Mouse (Mus musculus) granulocyte monocyte progenitor cell, adult 5-6 weeks (primary cell): ENCODE measurements around the gene Txndc8. TPM values are rescaled to one million over a fixed set of nuclear protein-coding genes. Genes with fewer than 3 reads are reported as not detected.

Experiments
- ATAC-seq: replicated peaks from 2 replicates; pipeline ENCODE4 v1.8.0; 2016; ENCODE audit warnings: mild to moderate bottlenecking, moderate TSS enrichment, inconsistent platforms; ENCODE audit not compliant: poor library complexity, severe bottlenecking
- total RNA-seq, 2 experiments: library from RNA; stranded (forward) in 1 of 2; stranded (reverse) in 1 of 2; fragments of 200-712, 200-1000 nt in 1 of 2; fragments of >200 nt in 1 of 2; fragmentation: Nextera tagmentation in 1 of 2; gene quantifications; 2 replicates each; pipeline ENCODE4 v1.2.3; 2014 to 2017

Gene Txndc8
- not detected in 2 replicates for total RNA-seq (2014; fragmentation: Nextera tagmentation)
- not detected in 2 replicates for total RNA-seq (2017)

GRCm38 (mm10) chr4:58009024-58009423 is at the start of gene Txndc8:
TSS of gene Txndc8 (minus strand) at chr4:58009124.
- no peak for ATAC-seq

GRCm38 (mm10) chr4:58055653-58056052 is 46.7 kb upstream of the Txndc8 start:
- ATAC-seq: no peak

- no peak for ATAC-seq
These were observed 45.5 kb upstream of the Txndc8 start for GRCm38 (mm10) chr4:58054441-58054840.

GRCm38 (mm10) chr4:58050746-58051145 is 41.8 kb upstream of the Txndc8 start:
- peak; percentile 85 for ATAC-seq

GRCm38 (mm10) chr4:58050276-58050675 is 41.4 kb upstream of the Txndc8 start:
- no peak for ATAC-seq

- no peak for ATAC-seq
These were observed 35.9 kb upstream of the Txndc8 start for GRCm38 (mm10) chr4:58044833-58045232.

GRCm38 (mm10) chr4:58044356-58044755 is 35.4 kb upstream of the Txndc8 start:
- no peak for ATAC-seq

- no peak for ATAC-seq
These were observed 31.2 kb upstream of the Txndc8 start for GRCm38 (mm10) chr4:58040093-58040492.

GRCm38 (mm10) chr4:58037096-58037705 is 28.3 kb upstream of the Txndc8 start:
- ATAC-seq: no peak

GRCm38 (mm10) chr4:58034663-58035062 is 25.7 kb upstream of the Txndc8 start:
- no peak for ATAC-seq

GRCm38 (mm10) chr4:58032714-58033113 is 23.8 kb upstream of the Txndc8 start:
- 0 out of 2 replicates have a peak, but pooled peaks have one; percentile 17 for ATAC-seq

- ATAC-seq: no peak
These were observed 5.4 kb downstream of the Txndc8 start for GRCm38 (mm10) chr4:58003501-58003900.

- ATAC-seq: no peak
These were observed 17.5 kb downstream of the Txndc8 start for GRCm38 (mm10) chr4:57991425-57991824.

- no peak for ATAC-seq
These were observed 34.4 kb downstream of the Txndc8 start for GRCm38 (mm10) chr4:57974400-57975117.

GRCm38 (mm10) chr4:57973592-57974268 is 35.2 kb downstream of the Txndc8 start:
- no peak for ATAC-seq

GRCm38 (mm10) chr4:57970285-57970684 is 38.6 kb downstream of the Txndc8 start:
- ATAC-seq: no peak

GRCm38 (mm10) chr4:57967195-57967594 is 41.7 kb downstream of the Txndc8 start:
- no peak for ATAC-seq

- no peak for ATAC-seq
These were observed 43.4 kb downstream of the Txndc8 start for GRCm38 (mm10) chr4:57965516-57965915.

GRCm38 (mm10) chr4:57964143-57964542 is 44.8 kb downstream of the Txndc8 start:
- no peak for ATAC-seq

- no peak for ATAC-seq
These were observed 49.9 kb downstream of the Txndc8 start for GRCm38 (mm10) chr4:57959056-57959455.

GRCm38 (mm10) chr4:57958098-57958497 is 50.8 kb downstream of the Txndc8 start:
- ATAC-seq: peak; percentile 23
